Mouse (Mus musculus): Measurements from ENCODE around the gene Tdrkh. TPM values are rescaled to one million over a fixed set of nuclear protein-coding genes. Genes with fewer than 3 reads are reported as not detected.

The Tdrkh gene
- total and polyA plus RNA-seq, 2 experiments from 2014 or later, result 13.6 to 49.2 TPM

- TF ChIP-seq CTCF (IDR thresholded peaks at IDR 0.05; ENCODE audit: low read depth), result no peak
- H3K4me3 ChIP-seq (ENCODE audit: low read depth, low read length), result peak overlapping the region; percentile 5; the same call in 1 of the 2 replicates
- no peaks in the 10 kb centered on the region for H3K36me3 ChIP-seq (ENCODE audit: insufficient read depth)
- H3K27ac ChIP-seq (ENCODE audit: low read depth, low read length), result peak overlapping the region; percentile 67
- H3K27me3 ChIP-seq (ENCODE audit: insufficient read depth, low read length), result no peaks in the 10 kb centered on the region
- peak overlapping the region; percentile 47 for H3K4me2 ChIP-seq (ENCODE audit: low read depth)
- WGBS, result 13% methylated on average over 28 of the region's 28 CpGs
- no peak overlapping the region for H3K9ac ChIP-seq
- peak; percentile 44; the same call in 1 of the 2 replicates for ATAC-seq
- H3K9me3 ChIP-seq (ENCODE audit: low read length), result no peaks in the 10 kb centered on the region
- DNase-seq, result no peak
- H3K4me1 ChIP-seq (ENCODE audit: insufficient read depth), result peaks cover 23% of the 10 kb centered on the region
Observed at GRCm38 (mm10) chr3:94472447-94473114, 59.5 kb downstream of the Tdrkh start.

- Histone ChIP-seq H3K4me3 (ENCODE audit: low read depth, low read length) (no peak overlapping the region), H3K27ac (ENCODE audit: low read depth, low read length) (peak overlapping the region; percentile 67), H3K4me2 (ENCODE audit: low read depth) (no peak overlapping the region), H3K27me3 (ENCODE audit: insufficient read depth, low read length) (no peaks in the 10 kb centered on the region), H3K36me3 (ENCODE audit: insufficient read depth) (no peaks in the 10 kb centered on the region), H3K9me3 (ENCODE audit: low read length) (no peaks in the 10 kb centered on the region), H3K9ac (no peak overlapping the region), H3K4me1 (ENCODE audit: insufficient read depth) (peaks cover 23% of the 10 kb centered on the region)
- no peak for ATAC-seq
- 28% methylated on average over 10 of the region's 10 CpGs for WGBS
- DNase-seq, result no peak
- no peak for TF ChIP-seq CTCF (IDR thresholded peaks at IDR 0.05; ENCODE audit: low read depth)
Observed at GRCm38 (mm10) chr3:94473115-94473505, 60.0 kb downstream of the Tdrkh start.

DNA sequence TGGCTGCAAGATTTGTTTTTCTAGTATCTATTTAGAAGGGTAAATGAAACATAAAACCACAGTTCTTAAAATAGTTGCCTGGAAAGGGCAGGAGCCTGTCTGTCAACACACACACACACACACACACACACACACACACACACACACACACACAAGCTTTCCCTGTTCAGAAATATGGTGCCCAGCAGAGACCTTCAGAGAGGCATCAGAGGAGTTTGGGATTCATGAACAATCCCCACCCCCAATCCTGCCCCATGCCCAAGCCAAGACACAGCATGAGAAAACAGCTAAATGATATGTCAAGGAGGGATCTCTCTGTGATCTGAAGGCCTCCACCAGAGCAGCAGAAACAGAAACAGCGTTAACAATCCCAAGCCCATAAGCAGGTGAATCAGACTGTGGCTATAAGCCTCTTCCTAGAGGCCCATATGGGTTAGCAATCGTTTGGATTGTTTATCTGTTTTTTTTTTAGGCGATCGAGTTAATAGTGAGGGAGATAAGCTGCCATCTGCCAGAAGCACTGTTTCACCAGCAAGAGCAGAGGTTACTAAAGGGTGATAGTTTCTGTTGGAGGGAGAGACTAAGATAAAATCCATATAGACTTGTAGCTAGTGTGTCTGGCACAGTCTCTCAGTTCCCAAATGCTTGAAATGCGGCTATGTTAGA lies 60.6 kb downstream of the Tdrkh start:
- Histone ChIP-seq H3K4me2 (ENCODE audit: low read depth) (no peak overlapping the region), H3K4me1 (ENCODE audit: insufficient read depth) (peaks cover 23% of the 10 kb centered on the region), H3K9ac (no peak overlapping the region), H3K4me3 (ENCODE audit: low read depth, low read length) (no peak overlapping the region), H3K9me3 (ENCODE audit: low read length) (no peaks in the 10 kb centered on the region), H3K27ac (ENCODE audit: low read depth, low read length) (0 out of 2 replicates have a peak overlapping the region, but pooled peaks have one; percentile 60), H3K27me3 (ENCODE audit: insufficient read depth, low read length) (no peaks in the 10 kb centered on the region), H3K36me3 (ENCODE audit: insufficient read depth) (no peaks in the 10 kb centered on the region)
- no peak for TF ChIP-seq CTCF (IDR thresholded peaks at IDR 0.05; ENCODE audit: low read depth)
- no peak for ATAC-seq
- 59% methylated on average over 5 of the region's 5 CpGs for WGBS
- DNase-seq, result no peak

DNA sequence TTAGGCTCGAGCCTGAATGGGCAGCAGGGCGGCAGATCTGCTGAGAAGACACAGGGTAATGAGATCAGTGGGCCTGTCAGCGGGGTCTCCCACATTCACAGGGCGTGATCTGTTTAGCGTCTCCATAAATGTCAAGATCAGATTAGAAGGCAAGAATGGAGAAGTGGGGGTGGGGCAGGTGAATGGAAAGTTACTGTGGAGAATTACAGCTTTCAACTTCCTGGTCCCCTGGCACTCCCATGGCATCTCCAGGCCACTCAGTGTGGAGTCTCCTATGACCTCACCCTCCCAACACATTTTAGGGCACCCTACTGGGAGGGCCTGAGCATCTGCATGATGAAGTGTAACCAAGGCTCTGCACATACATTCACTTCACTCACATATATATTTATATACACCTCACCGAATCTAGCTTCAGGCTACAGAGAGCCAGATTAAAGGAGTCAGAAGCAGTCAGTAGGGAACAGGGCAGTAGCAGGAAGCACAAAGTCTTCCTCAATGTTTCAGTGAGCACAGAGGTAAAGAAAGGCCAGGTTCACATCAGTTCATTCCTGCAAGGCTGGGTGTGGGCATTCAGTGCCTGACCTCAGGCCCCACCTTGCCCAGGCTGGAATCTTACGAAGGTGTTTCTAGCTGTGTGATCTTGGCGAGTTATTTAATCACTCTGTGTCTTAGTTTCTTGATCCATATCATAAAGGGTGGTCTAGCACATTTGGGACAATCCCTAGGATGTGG lies 63.4 kb downstream of the Tdrkh start:
- H3K36me3 ChIP-seq (ENCODE audit: insufficient read depth), result peaks cover 10% of the 10 kb centered on the region
- H3K4me2 ChIP-seq (ENCODE audit: low read depth), result no peak overlapping the region
- ATAC-seq, result no peak
- H3K4me3 ChIP-seq (ENCODE audit: low read depth, low read length), result no peak overlapping the region
- DNase-seq, result no peak
- peak overlapping the region; percentile 95; the same call in 1 of the 2 replicates for H3K27ac ChIP-seq (ENCODE audit: low read depth, low read length)
- H3K4me1 ChIP-seq (ENCODE audit: insufficient read depth), result peaks cover 27% of the 10 kb centered on the region
- whole genome bisulfite sequencing, result 62% methylated on average over 8 of the region's 8 CpGs
- H3K9ac ChIP-seq, result 0 out of 2 replicates have a peak overlapping the region, but pooled peaks have one; percentile 97
- no peaks in the 10 kb centered on the region for H3K27me3 ChIP-seq (ENCODE audit: insufficient read depth, low read length)
- TF ChIP-seq CTCF (IDR thresholded peaks at IDR 0.05; ENCODE audit: low read depth), result no peak
- H3K9me3 ChIP-seq (ENCODE audit: low read length), result no peaks in the 10 kb centered on the region

DNA sequence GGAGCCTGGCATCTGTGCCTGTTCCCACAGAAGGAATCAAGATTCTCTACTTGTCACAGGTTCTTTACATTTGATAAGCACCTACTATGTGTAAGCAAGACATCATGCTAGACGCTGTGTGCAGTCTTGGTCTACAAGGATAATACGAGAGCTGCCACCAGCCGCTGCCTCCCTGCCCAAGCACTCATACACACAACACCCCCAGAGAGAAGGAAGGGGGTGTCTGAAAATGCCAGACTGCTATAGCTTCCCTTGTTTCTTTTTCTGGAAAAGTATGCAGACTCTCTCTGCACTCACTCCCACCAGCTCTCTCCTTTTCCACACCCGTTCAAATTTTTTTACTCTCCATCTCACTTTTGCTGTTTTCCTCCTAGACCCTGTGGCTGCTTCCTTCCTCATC lies 64.4 kb downstream of the Tdrkh start:
- Histone ChIP-seq H3K9ac (peak overlapping the region; percentile 97), H3K9me3 (ENCODE audit: low read length) (no peaks in the 10 kb centered on the region), H3K27me3 (ENCODE audit: insufficient read depth, low read length) (no peaks in the 10 kb centered on the region), H3K4me2 (ENCODE audit: low read depth) (peak overlapping the region; percentile 53), H3K36me3 (ENCODE audit: insufficient read depth) (peaks cover 15% of the 10 kb centered on the region), H3K4me1 (ENCODE audit: insufficient read depth) (peaks cover 24% of the 10 kb centered on the region), H3K4me3 (ENCODE audit: low read depth, low read length) (peak overlapping the region; percentile 80), H3K27ac (ENCODE audit: low read depth, low read length) (peak overlapping the region; percentile 95)
- 0 out of 2 replicates have a peak, but pooled peaks have one; percentile 6 for TF ChIP-seq CTCF (IDR thresholded peaks at IDR 0.05; ENCODE audit: low read depth)
- DNase-seq (peak; percentile 68), ATAC-seq (peak; percentile 32)
- WGBS, result 10% methylated on average over 4 of the region's 4 CpGs

DNA sequence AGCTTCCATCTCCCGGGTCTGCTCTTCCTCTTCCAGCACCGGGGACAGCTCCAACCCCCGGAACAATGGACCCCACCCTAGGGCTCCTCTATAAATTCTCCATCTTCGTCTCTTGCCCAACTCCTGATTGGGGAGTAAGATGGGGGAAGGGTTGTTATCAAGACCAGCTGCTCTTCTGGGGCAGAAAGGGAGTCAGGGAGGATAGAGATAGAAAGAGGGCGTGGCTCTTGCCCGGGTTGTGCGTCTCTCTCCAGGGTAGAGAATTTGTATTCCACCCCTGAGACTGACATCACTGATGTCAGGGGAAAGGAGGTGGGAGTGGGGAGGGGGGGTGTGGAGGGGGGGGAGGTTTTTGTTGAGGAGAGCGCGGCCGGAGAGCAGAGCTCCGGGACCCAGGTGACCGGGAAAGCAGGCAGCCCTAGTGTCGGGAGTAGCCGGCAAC lies 64.9 kb downstream of the Tdrkh start, which contains the start of gene Celf3:
Celf3 (plus strand) TSS at position 315 of the 442 bp plus-strand sequence.
- Histone ChIP-seq H3K4me2 (ENCODE audit: low read depth) (peak within 1 kb of the TSS; percentile 93), H3K4me3 (ENCODE audit: low read depth, low read length) (peak within 1 kb of the TSS; percentile 80), H3K4me1 (ENCODE audit: insufficient read depth) (peaks cover 24% of the 10 kb centered on the region), H3K27ac (ENCODE audit: low read depth, low read length) (peak within 1 kb of the TSS; percentile 95), H3K27me3 (ENCODE audit: insufficient read depth, low read length) (no peaks in the 10 kb centered on the region), H3K9me3 (ENCODE audit: low read length) (no peaks in the 10 kb centered on the region), H3K9ac (peak within 1 kb of the TSS; percentile 97), H3K36me3 (ENCODE audit: insufficient read depth) (peaks cover 15% of the 10 kb centered on the region)
- DNase-seq, result peak; percentile 92
- no peak for TF ChIP-seq CTCF (IDR thresholded peaks at IDR 0.05; ENCODE audit: low read depth)
- 1% methylated on average over 14 of the region's 14 CpGs for WGBS
- ATAC-seq, result peak; percentile 94
